Mouse (Mus musculus) spleen, adult 2 months (tissue): ENCODE results near the gene Ptprt.

ENCODE experiments used
- CTCF ChIP-seq: fragments of 200-500 bp; IDR thresholded peaks from 2 replicates; pipeline ENCODE4 v1.5.1; 2011; ENCODE audit warnings: mild to moderate bottlenecking, inconsistent platforms; ENCODE audit not compliant: insufficient read depth, insufficient read length, insufficient replicate concordance; ENCODE audit errors: extremely low read depth
- POLR2A ChIP-seq: fragments of 200-500 bp; IDR thresholded peaks from 2 replicates; pipeline ENCODE4 v1.6.1; 2011; ENCODE audit warnings: low read depth, low read length, inconsistent platforms

- no peak for TF ChIP-seq POLR2A
- TF ChIP-seq CTCF = no peak
Measured at GRCm38 (mm10) chr2:162568308-162569100, 92.4 kb downstream of the Ptprt start.
